Mouse (Mus musculus) hindbrain, embryonic 11.5 days (tissue): Measurements from ENCODE around the gene Cacna1d. TPM values are rescaled to one million over a fixed set of nuclear protein-coding genes. Genes with fewer than 3 reads are reported as not detected.

ENCODE experiments used
- ATAC-seq: fragments of 200-750 bp; cut with Nextera tagmentation; 2 replicates; pipeline ENCODE4 v1.8.0; 2017; ENCODE audit warnings: mild to moderate bottlenecking, moderate TSS enrichment, moderate library complexity; ENCODE audit not compliant: low FRiP score
- DNase-seq: peaks from one replicate; pipeline ENCODE4 v3.0.0-alpha.2; 2015; ENCODE audit warnings: low spot score
- H3K27ac ChIP-seq: fragments of 300-500 bp; sonication (generic); 2 replicates; pipeline ENCODE4 v1.5.1; 2014; ENCODE audit warnings: mild to moderate bottlenecking, low read depth, low read length
- H3K27me3 ChIP-seq: fragments of 300-500 bp; sonication (generic); 2 replicates; pipeline ENCODE4 v1.6.1; 2014; ENCODE audit warnings: mild to moderate bottlenecking, low read length, moderate library complexity, mixed read lengths; ENCODE audit not compliant: control insufficient read depth, insufficient read depth
- H3K36me3 ChIP-seq: fragments of 300-500 bp; sonication (generic); 2 replicates; pipeline ENCODE4 v1.6.1; 2014; ENCODE audit warnings: mild to moderate bottlenecking, low read length, moderate library complexity, mixed read lengths; ENCODE audit not compliant: control insufficient read depth, insufficient read depth
- H3K4me1 ChIP-seq: fragments of 300-500 bp; sonication (generic); replicated peaks from 2 replicates; pipeline ENCODE4 v1.6.1; 2014; ENCODE audit warnings: low read length, mixed read lengths; ENCODE audit not compliant: control insufficient read depth, insufficient read depth
- H3K4me2 ChIP-seq: fragments of 300-500 bp; sonication (generic); replicated peaks from 2 replicates; pipeline ENCODE4 v1.6.1; 2014; ENCODE audit warnings: mild to moderate bottlenecking, low read depth, low read length
- H3K4me3 ChIP-seq: fragments of 300-500 bp; sonication (generic); 2 replicates; pipeline ENCODE4 v1.5.1; 2014; ENCODE audit warnings: low read depth, low read length
- H3K9ac ChIP-seq: fragments of 300-500 bp; sonication (generic); 2 replicates; pipeline ENCODE4 v1.6.1; 2014; ENCODE audit warnings: low read depth, low read length
- H3K9me3 ChIP-seq: fragments of 300-500 bp; sonication (generic); 2 replicates; pipeline ENCODE4 v1.6.1; 2016; ENCODE audit warnings: low read length; ENCODE audit not compliant: control insufficient read depth
- WGBS: fragments of 180-500 bp; shearing (Covaris S2); extraction: QIAGEN DNeasy Blood & Tissue Kit; methylation state at CpG from one replicate; pipeline ENCODE4 v1.1.7; 2014; 5-methylcytosine and 5-hydroxymethylcytosine counted together
- polyA plus RNA-seq: library from polyadenylated mRNA; unstranded; fragments of >200 nt; fragmentation: Nextera tagmentation; extraction: Ambion mirVana; gene quantifications from 2 replicates; pipeline ENCODE4 v1.2.1, GENCODE M21; 2014

Cacna1d gene
- polyA plus RNA-seq: 1.2 and 2.9 TPM in 2 replicates

GRCm38 (mm10) chr14:30491342-30491741, at the start of gene Cacna1d:
Cacna1d (minus strand) TSS chr14:30491455.
- H3K4me2 ChIP-seq: no peak within 1 kb of the TSS
- no peak within 1 kb of the TSS for H3K4me3 ChIP-seq
- 0 out of 2 replicates have a peak, but pooled peaks cover 2% of the 10 kb centered on the region for H3K36me3 ChIP-seq
- 92% methylated on average over 9 of the region's 9 CpGs for WGBS
- no peaks in the 10 kb centered on the region for H3K9me3 ChIP-seq
- ATAC-seq (no peak), DNase-seq (no peak)
- H3K27ac ChIP-seq: no peak within 1 kb of the TSS
- no peaks in the 10 kb centered on the region for H3K4me1 ChIP-seq
- H3K9ac ChIP-seq: no peak within 1 kb of the TSS
- H3K27me3 ChIP-seq: no peaks in the 10 kb centered on the region

GRCm38 (mm10) chr14:30533780-30534450, 42.7 kb upstream of the Cacna1d start:
- no peaks in the 10 kb centered on the region for H3K36me3 ChIP-seq
- no peak overlapping the region for H3K9ac ChIP-seq
- no peak overlapping the region for H3K27ac ChIP-seq
- 88% methylated on average over 6 of the region's 6 CpGs for WGBS
- no peak overlapping the region for H3K4me2 ChIP-seq
- H3K4me1 ChIP-seq: no peaks in the 10 kb centered on the region
- H3K4me3 ChIP-seq: no peak overlapping the region
- ATAC-seq (no peak), DNase-seq (no peak)
- H3K9me3 ChIP-seq: no peaks in the 10 kb centered on the region
- H3K27me3 ChIP-seq: no peaks in the 10 kb centered on the region

DNA sequence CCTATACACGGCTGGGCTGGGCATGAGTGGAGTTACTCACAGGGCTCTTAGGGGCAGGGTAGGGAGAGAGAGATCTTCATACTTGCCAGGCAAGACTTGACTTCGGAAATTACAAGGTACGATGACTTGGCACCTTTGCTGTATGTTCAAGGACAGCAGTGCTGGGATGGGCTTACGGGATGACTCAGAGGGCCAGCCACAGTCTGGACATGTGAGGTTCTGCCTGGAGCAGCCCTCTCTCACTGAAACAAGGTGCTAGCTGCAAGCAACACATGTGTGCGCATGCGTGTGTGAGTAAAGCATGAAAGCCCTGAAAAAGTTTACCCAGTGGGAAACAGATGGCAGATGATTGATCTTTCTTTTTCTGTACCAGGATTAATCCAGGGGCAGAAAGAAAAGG, 40.6 kb upstream of the Cacna1d start:
- Histone ChIP-seq H3K4me2 (no peak overlapping the region), H3K4me1 (no peaks in the 10 kb centered on the region), H3K4me3 (no peak overlapping the region), H3K27ac (no peak overlapping the region), H3K27me3 (no peaks in the 10 kb centered on the region), H3K36me3 (no peaks in the 10 kb centered on the region), H3K9ac (no peak overlapping the region), H3K9me3 (no peaks in the 10 kb centered on the region)
- ATAC-seq: no peak
- 92% methylated on average over 6 of the region's 6 CpGs for WGBS
- DNase-seq: no peak

DNA sequence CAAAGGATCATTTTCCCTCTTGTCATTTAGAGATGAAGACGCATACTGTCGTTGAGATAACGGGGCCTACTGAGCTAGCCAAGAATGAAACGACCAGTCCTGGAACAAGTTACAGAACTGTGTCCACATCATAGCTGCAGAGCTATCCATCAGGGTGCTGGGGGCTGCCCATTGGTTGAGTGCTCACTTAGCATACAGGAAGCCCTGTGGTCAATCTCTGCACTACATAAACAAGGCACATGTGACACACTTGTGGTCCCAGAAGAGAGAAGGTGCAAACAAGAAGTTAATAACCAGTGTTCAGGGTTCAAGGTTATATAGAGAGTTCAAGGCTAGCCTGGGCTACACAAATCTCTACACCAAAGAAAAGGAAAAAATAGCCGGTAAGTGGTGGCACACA, 40.2 kb upstream of the Cacna1d start:
- Histone ChIP-seq H3K9me3 (no peaks in the 10 kb centered on the region), H3K27me3 (no peaks in the 10 kb centered on the region), H3K4me3 (no peak overlapping the region), H3K9ac (no peak overlapping the region), H3K4me2 (no peak overlapping the region), H3K27ac (no peak overlapping the region), H3K4me1 (no peaks in the 10 kb centered on the region), H3K36me3 (no peaks in the 10 kb centered on the region)
- no peak for ATAC-seq
- no peak for DNase-seq
- 83% methylated on average over 5 of the region's 5 CpGs for WGBS

DNA sequence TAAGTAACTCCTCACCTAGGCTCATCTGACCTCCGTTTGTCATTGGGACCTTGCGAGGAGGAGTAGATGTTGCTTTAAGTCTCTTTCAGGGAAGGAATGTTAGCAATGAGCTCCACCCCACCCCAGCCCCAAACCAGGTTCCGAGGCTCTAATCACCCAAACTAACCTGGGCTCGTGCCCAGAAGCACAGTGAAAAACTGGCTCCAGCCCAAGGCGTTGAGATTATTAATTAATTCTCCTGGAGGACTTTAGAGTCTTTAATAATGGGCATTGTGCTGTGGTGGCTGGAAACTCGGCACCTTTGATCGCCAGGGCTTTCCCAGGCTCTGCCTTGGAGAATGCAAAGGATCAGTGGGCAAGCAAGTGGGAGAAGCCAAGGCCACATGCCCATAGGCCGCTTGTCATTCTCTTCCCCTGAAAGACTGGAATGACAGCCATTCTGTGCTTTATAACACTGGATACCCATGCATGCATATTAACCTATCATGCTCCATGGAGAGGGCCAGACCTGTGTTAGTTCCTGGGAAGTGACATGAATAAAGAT, 39.5 kb upstream of the Cacna1d start:
- H3K4me3 ChIP-seq: no peak overlapping the region
- H3K9ac ChIP-seq: no peak overlapping the region
- H3K27me3 ChIP-seq: no peaks in the 10 kb centered on the region
- H3K27ac ChIP-seq: no peak overlapping the region
- H3K4me1 ChIP-seq: no peaks in the 10 kb centered on the region
- no peak overlapping the region for H3K4me2 ChIP-seq
- H3K9me3 ChIP-seq: no peaks in the 10 kb centered on the region
- no peak for ATAC-seq
- no peaks in the 10 kb centered on the region for H3K36me3 ChIP-seq
- no peak for DNase-seq
- WGBS: 71% methylated on average over 8 of the region's 8 CpGs

DNA sequence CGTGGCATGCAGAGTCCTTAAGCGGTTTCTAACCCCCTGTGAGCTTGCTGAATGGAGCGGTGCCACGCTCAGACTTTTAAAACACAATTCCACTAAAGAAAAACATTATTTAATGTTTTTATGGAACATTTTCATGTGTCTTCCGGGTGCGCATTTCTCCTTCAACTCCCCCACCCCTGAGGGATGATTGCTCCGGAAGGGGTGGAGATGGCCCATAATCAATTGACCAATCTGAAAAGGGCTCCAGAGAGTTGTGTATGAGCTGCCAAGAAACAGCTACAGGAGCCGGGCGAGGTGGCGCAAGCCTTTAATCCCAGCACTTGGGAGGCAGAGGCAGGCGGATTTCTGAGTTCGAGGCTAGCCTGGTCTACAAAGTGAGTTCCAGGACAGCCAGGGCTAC, 38.2 kb upstream of the Cacna1d start:
- H3K4me2 ChIP-seq: no peak overlapping the region
- no peaks in the 10 kb centered on the region for H3K4me1 ChIP-seq
- H3K36me3 ChIP-seq: no peaks in the 10 kb centered on the region
- no peaks in the 10 kb centered on the region for H3K9me3 ChIP-seq
- no peak for DNase-seq
- no peaks in the 10 kb centered on the region for H3K27me3 ChIP-seq
- H3K27ac ChIP-seq: no peak overlapping the region
- H3K9ac ChIP-seq: no peak overlapping the region
- WGBS: 93% methylated on average over 10 of the region's 12 CpGs
- no peak for ATAC-seq
- no peak overlapping the region for H3K4me3 ChIP-seq

DNA sequence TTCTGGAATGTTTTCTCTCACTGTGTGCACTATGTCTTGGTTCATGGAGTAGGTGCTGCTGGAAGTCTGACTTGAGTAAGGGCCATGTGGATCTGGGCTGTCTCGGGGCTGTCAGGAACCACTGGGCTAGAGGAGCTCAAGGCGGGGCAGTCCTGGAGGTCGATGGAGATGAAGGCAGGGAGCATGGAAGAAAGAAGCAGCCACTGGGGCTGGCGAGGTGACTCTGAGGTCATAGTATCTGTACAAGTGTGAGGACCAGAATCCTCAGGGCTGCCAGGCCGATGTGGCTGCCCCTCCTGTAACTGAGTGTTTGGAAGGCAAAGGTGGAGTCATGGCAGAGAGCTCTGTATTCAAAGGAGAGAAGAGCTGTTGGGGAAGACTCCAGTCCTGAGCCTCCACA, 37.7 kb upstream of the Cacna1d start:
- Histone ChIP-seq H3K4me2 (no peak overlapping the region), H3K27ac (no peak overlapping the region), H3K27me3 (no peaks in the 10 kb centered on the region), H3K4me3 (no peak overlapping the region), H3K4me1 (no peaks in the 10 kb centered on the region), H3K9me3 (no peaks in the 10 kb centered on the region), H3K9ac (no peak overlapping the region), H3K36me3 (0 out of 2 replicates have a peak, but pooled peaks cover 1% of the 10 kb centered on the region)
- DNase-seq (no peak), ATAC-seq (no peak)
- 84% methylated on average over 5 of the region's 5 CpGs for WGBS

DNA sequence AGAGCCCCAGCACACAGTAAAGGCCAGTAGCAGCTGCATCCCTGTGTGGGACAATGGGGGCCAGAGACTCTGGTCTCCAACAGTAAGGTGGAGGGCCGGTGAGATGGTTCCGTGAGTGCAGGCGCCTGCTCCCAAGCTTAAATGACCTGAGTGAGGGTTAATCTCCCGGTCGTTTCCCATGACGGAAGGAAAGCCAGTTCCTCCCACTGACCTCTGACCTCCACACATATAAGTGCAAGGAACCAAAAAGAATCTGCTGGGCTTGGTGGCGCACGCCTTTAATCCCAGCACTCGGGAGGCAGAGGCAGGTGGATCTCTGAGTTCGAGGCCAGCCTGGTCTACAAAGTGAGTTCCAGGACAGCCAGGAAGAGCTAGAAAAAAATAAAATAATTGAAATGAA, 37.1 kb upstream of the Cacna1d start:
- Histone ChIP-seq H3K4me3 (no peak overlapping the region), H3K4me1 (no peaks in the 10 kb centered on the region), H3K36me3 (peaks cover 3% of the 10 kb centered on the region; the same call in 1 of the 2 replicates), H3K4me2 (no peak overlapping the region), H3K27ac (no peak overlapping the region), H3K27me3 (no peaks in the 10 kb centered on the region), H3K9me3 (no peaks in the 10 kb centered on the region), H3K9ac (no peak overlapping the region)
- no peak for ATAC-seq
- no peak for DNase-seq
- WGBS: 92% methylated on average over 10 of the region's 10 CpGs

DNA sequence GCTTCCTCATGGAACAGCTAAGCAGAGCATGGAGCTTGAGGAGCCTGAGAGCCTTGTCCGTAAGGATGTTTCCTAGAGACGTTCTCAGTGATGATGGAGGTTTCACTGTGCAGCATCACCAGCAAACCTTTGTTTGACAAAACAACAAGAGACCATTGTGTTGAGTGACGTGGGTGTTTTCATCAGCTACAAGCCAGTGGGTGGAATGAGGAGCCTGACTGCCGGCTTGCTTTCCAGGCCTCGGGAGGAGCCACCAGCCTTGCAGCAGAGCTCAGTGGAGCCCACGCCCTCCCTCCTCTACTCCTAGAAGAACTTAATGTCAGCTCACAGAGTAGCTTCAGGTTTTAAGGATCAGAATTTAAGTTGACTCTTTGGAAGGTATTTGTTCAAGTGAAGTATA, 32.1 kb upstream of the Cacna1d start:
- H3K4me1 ChIP-seq: no peaks in the 10 kb centered on the region
- DNase-seq (no peak), ATAC-seq (no peak)
- no peaks in the 10 kb centered on the region for H3K27me3 ChIP-seq
- no peak overlapping the region for H3K4me3 ChIP-seq
- H3K9me3 ChIP-seq: no peaks in the 10 kb centered on the region
- no peak overlapping the region for H3K4me2 ChIP-seq
- no peak overlapping the region for H3K27ac ChIP-seq
- H3K9ac ChIP-seq: no peak overlapping the region
- 66% methylated on average over 6 of the region's 6 CpGs for whole genome bisulfite sequencing
- peaks cover 13% of the 10 kb centered on the region; the same call in 1 of the 2 replicates for H3K36me3 ChIP-seq
